Mouse (Mus musculus): ENCODE measurements at regions not wholly inside any gene's neighbourhood (a gene's known extent, or its start where the extent isn't known, plus 50 kb on each side); places are given as distances from the start of the nearest gene placed in this dataset.

- no peaks in the 10 kb centered on the region for H3K36me3 ChIP-seq (ENCODE audit: control insufficient read depth, insufficient read depth, low read length)
- H3K27me3 ChIP-seq (ENCODE audit: control insufficient read depth, insufficient read depth, low read length): no peaks in the 10 kb centered on the region
- no peak overlapping the region for H3K4me3 ChIP-seq (ENCODE audit: control insufficient read depth, insufficient read depth, low read length)
- DNase-seq: no peak
- no peak overlapping the region for H3K27ac ChIP-seq (ENCODE audit: control insufficient read depth, insufficient read depth, low read length)
- H3K4me1 ChIP-seq (replicated peaks; ENCODE audit: control insufficient read depth, insufficient read depth, low read length): no peaks in the 10 kb centered on the region
- TF ChIP-seq POLR2A (IDR thresholded peaks at IDR 0.05; ENCODE audit: control insufficient read depth, extremely low read depth, insufficient read depth, low read length, poor library complexity) (no peak), CTCF (IDR thresholded peaks at IDR 0.05; ENCODE audit: borderline replicate concordance, control insufficient read depth, extremely low read depth, insufficient read depth, low read length, poor library complexity) (no peak)
- WGBS: 82% methylated on average over 3 of the region's 3 CpGs
Observed at GRCm38 (mm10) chr9:86961663-86962062, 53.7 kb upstream of the Ripply2 start.

- no peak overlapping the region for H3K27ac ChIP-seq (ENCODE audit: control insufficient read depth, insufficient read depth, low read length)
- WGBS: 88% methylated on average over 1 of the region's 1 CpGs
- H3K4me1 ChIP-seq (replicated peaks; ENCODE audit: control insufficient read depth, insufficient read depth, low read length): no peaks in the 10 kb centered on the region
- no peak for DNase-seq
- TF ChIP-seq CTCF (IDR thresholded peaks at IDR 0.05; ENCODE audit: borderline replicate concordance, control insufficient read depth, extremely low read depth, insufficient read depth, low read length, poor library complexity) (no peak), POLR2A (IDR thresholded peaks at IDR 0.05; ENCODE audit: control insufficient read depth, extremely low read depth, insufficient read depth, low read length, poor library complexity) (no peak)
- no peak overlapping the region for H3K4me3 ChIP-seq (ENCODE audit: control insufficient read depth, insufficient read depth, low read length)
- H3K27me3 ChIP-seq (ENCODE audit: control insufficient read depth, insufficient read depth, low read length): no peaks in the 10 kb centered on the region
- H3K36me3 ChIP-seq (ENCODE audit: control insufficient read depth, insufficient read depth, low read length): no peaks in the 10 kb centered on the region
Observed at GRCm38 (mm10) chr9:86957076-86957475, 58.3 kb upstream of the Ripply2 start.

GRCm38 (mm10) chr9:86955720-86956119 lies 59.6 kb upstream of the Ripply2 start:
- peak; percentile 2 for DNase-seq
- Histone ChIP-seq H3K27me3 (ENCODE audit: control insufficient read depth, insufficient read depth, low read length) (no peaks in the 10 kb centered on the region), H3K4me1 (replicated peaks; ENCODE audit: control insufficient read depth, insufficient read depth, low read length) (no peaks in the 10 kb centered on the region), H3K4me3 (ENCODE audit: control insufficient read depth, insufficient read depth, low read length) (no peak overlapping the region), H3K36me3 (ENCODE audit: control insufficient read depth, insufficient read depth, low read length) (no peaks in the 10 kb centered on the region), H3K27ac (ENCODE audit: control insufficient read depth, insufficient read depth, low read length) (no peak overlapping the region)
- TF ChIP-seq POLR2A (IDR thresholded peaks at IDR 0.05; ENCODE audit: control insufficient read depth, extremely low read depth, insufficient read depth, low read length, poor library complexity): no peak
- WGBS: 95% methylated on average over 3 of the region's 3 CpGs

GRCm38 (mm10) chr9:86951958-86952509 lies 63.3 kb upstream of the Ripply2 start:
- 71% methylated on average over 11 of the region's 11 CpGs for WGBS
- Histone ChIP-seq H3K36me3 (ENCODE audit: control insufficient read depth, insufficient read depth, low read length) (no peaks in the 10 kb centered on the region), H3K4me1 (replicated peaks; ENCODE audit: control insufficient read depth, insufficient read depth, low read length) (no peaks in the 10 kb centered on the region), H3K27ac (ENCODE audit: control insufficient read depth, insufficient read depth, low read length) (no peak overlapping the region), H3K4me3 (ENCODE audit: control insufficient read depth, insufficient read depth, low read length) (no peak overlapping the region), H3K27me3 (ENCODE audit: control insufficient read depth, insufficient read depth, low read length) (no peaks in the 10 kb centered on the region)
- TF ChIP-seq POLR2A (IDR thresholded peaks at IDR 0.05; ENCODE audit: control insufficient read depth, extremely low read depth, insufficient read depth, low read length, poor library complexity): no peak
- TF ChIP-seq CTCF (IDR thresholded peaks at IDR 0.05; ENCODE audit: borderline replicate concordance, control insufficient read depth, extremely low read depth, insufficient read depth, low read length, poor library complexity): no peak
- no peak for DNase-seq

- no peaks in the 10 kb centered on the region for H3K36me3 ChIP-seq (ENCODE audit: control insufficient read depth, insufficient read depth, low read length)
- DNase-seq: no peak
- WGBS: 80% methylated on average over 1 of the region's 1 CpGs
- H3K4me1 ChIP-seq (replicated peaks; ENCODE audit: control insufficient read depth, insufficient read depth, low read length): no peaks in the 10 kb centered on the region
- no peak overlapping the region for H3K4me3 ChIP-seq (ENCODE audit: control insufficient read depth, insufficient read depth, low read length)
- TF ChIP-seq CTCF (IDR thresholded peaks at IDR 0.05; ENCODE audit: borderline replicate concordance, control insufficient read depth, extremely low read depth, insufficient read depth, low read length, poor library complexity): no peak
- TF ChIP-seq POLR2A (IDR thresholded peaks at IDR 0.05; ENCODE audit: control insufficient read depth, extremely low read depth, insufficient read depth, low read length, poor library complexity): no peak
- no peak overlapping the region for H3K27ac ChIP-seq (ENCODE audit: control insufficient read depth, insufficient read depth, low read length)
- no peaks in the 10 kb centered on the region for H3K27me3 ChIP-seq (ENCODE audit: control insufficient read depth, insufficient read depth, low read length)
Observed at GRCm38 (mm10) chr9:86949885-86950284, 65.5 kb upstream of the Ripply2 start.

- Histone ChIP-seq H3K27me3 (ENCODE audit: control insufficient read depth, insufficient read depth, low read length) (no peaks in the 10 kb centered on the region), H3K4me3 (ENCODE audit: control insufficient read depth, insufficient read depth, low read length) (no peak overlapping the region), H3K36me3 (ENCODE audit: control insufficient read depth, insufficient read depth, low read length) (no peaks in the 10 kb centered on the region), H3K27ac (ENCODE audit: control insufficient read depth, insufficient read depth, low read length) (no peak overlapping the region), H3K4me1 (replicated peaks; ENCODE audit: control insufficient read depth, insufficient read depth, low read length) (no peaks in the 10 kb centered on the region)
- no peak for TF ChIP-seq POLR2A (IDR thresholded peaks at IDR 0.05; ENCODE audit: control insufficient read depth, extremely low read depth, insufficient read depth, low read length, poor library complexity)
- no peak for TF ChIP-seq CTCF (IDR thresholded peaks at IDR 0.05; ENCODE audit: borderline replicate concordance, control insufficient read depth, extremely low read depth, insufficient read depth, low read length, poor library complexity)
- 84% methylated on average over 3 of the region's 3 CpGs for WGBS
- no peak for DNase-seq
Observed at GRCm38 (mm10) chr9:86931196-86931595, 50.7 kb upstream of the Snap91 start.

Measured in thymus, adult 2 months (tissue).